Mouse (Mus musculus) liver, adult 2 months (tissue): ENCODE measurements at regions not wholly inside any gene's neighbourhood (a gene's known extent, or its start where the extent isn't known, plus 50 kb on each side); places are given as distances from the start of the nearest gene placed in this dataset.

ENCODE experiments used
- CTCF ChIP-seq: fragments of 200-500 bp; IDR thresholded peaks from 2 replicates; pipeline ENCODE4 v1.5.1; 2011; ENCODE audit warnings: low read depth, low read length, control low read depth
- POLR2A ChIP-seq: fragments of 200-500 bp; IDR thresholded peaks from 2 replicates; pipeline ENCODE4 v1.6.1; 2011; ENCODE audit warnings: low read length, control low read depth; ENCODE audit not compliant: insufficient read depth; ENCODE audit errors: extremely low read depth

- TF ChIP-seq POLR2A (no peak), CTCF (0 out of 2 replicates have a peak, but pooled peaks have one; percentile 7)
These were observed 75.7 kb upstream of the Olfr1324 start for GRCm38 (mm10) chrX:50504047-50504446.
